Comparison of ENCODE assay signal across 13 mouse cellular contexts in genomic region chr10:75898039-75898564, GRCm38 (mm10). TPM values are rescaled to one million over a fixed set of nuclear protein-coding genes. Genes with fewer than 3 reads are reported as not detected.
A peak's percentile ranks its signal among the peaks of the same experiment; 100 is the strongest.
DNase-seq lines count a peak whose midpoint lies in the region; ATAC-seq and TF ChIP-seq lines count a peak whose summit lies in the region.
"Had no signal": no experiment of that assay in that cellular context is flagged by ENCODE, and none has a peak within 500 bp of the region (broad histone marks: within the 10 kb centered on the region; RNA-seq: fewer than 3 reads in every experiment).

No protein-coding gene starts in this region.

- peaks cover 8% of the 10 kb centered on the region for H3K4me1 ChIP-seq in cerebellum, adult 2 months (ENCODE audit: control insufficient read depth, insufficient read depth, low read length)
- peaks cover 24% of the 10 kb centered on the region for H3K4me1 ChIP-seq in heart, embryonic 16.5 days (ENCODE audit: control insufficient read depth, insufficient read depth, low read length)

- peak overlapping the region; percentile 48; the same call in 1 of the 2 replicates for H3K27ac ChIP-seq in cerebellum, adult 2 months (ENCODE audit: insufficient read depth, low read length)
- peak overlapping the region; percentile 91 for H3K27ac ChIP-seq in heart, embryonic 16.5 days (ENCODE audit: low read length)
- H3K27ac ChIP-seq: hindbrain, embryonic 12.5 days; liver, embryonic 14.5 days had no signal

- no peaks in the 10 kb centered on the region for H3K9me3 ChIP-seq in heart, embryonic 16.5 days (replicated peaks; ENCODE audit: control insufficient read depth, low read length)
- H3K9me3 ChIP-seq: hindbrain, embryonic 12.5 days had no signal

- no peak overlapping the region for H3K4me3 ChIP-seq in cerebellum, adult 2 months (replicated peaks; ENCODE audit: insufficient read depth, low read depth, low read length)
- no peak overlapping the region for H3K4me3 ChIP-seq in heart, embryonic 16.5 days (ENCODE audit: low read length)
- H3K4me3 ChIP-seq: hindbrain, embryonic 12.5 days had no signal

- no peak for TF ChIP-seq CTCF in cerebellum, adult 2 months (IDR thresholded peaks at IDR 0.05; ENCODE audit: borderline replicate concordance, insufficient read depth, low read depth, low read length)

- no peak overlapping the region for H3K4me2 ChIP-seq in heart, embryonic 16.5 days (ENCODE audit: low read depth, low read length)
- H3K4me2 ChIP-seq: hindbrain, embryonic 12.5 days; midbrain, embryonic 11.5 days had no signal

- no peak for DNase-seq in cerebellum, adult 2 months
- no peak for DNase-seq in cerebellum, postnatal 10 days
- DNase-seq in heart, postnatal 4 days: no peak
- peak; percentile 33 for DNase-seq in urinary bladder, postnatal 14 days (ENCODE audit: low spot score)
- no peak for DNase-seq in urinary bladder, postnatal 4 days (ENCODE audit: low spot score in 2 of 2)
- no peak for DNase-seq in c-Kit-positive CD71-positive TER-119-positive erythroid progenitor cells, embryonic 14.5 days (ENCODE audit: low spot score)
- no peak for DNase-seq in lung, adult 18-20 months

- no peak for TF ChIP-seq POLR2A in cerebellum, adult 2 months (IDR thresholded peaks at IDR 0.05; ENCODE audit: borderline replicate concordance, insufficient read depth, low read length)

- H3K9ac ChIP-seq in heart, embryonic 16.5 days (ENCODE audit: low read length): no peak overlapping the region
- H3K9ac ChIP-seq: hindbrain, embryonic 12.5 days; liver, embryonic 14.5 days had no signal

- WGBS in cerebellum, adult 2 months: 42% methylated on average over 6 of the region's 6 CpGs
- 77% methylated on average over 6 of the region's 6 CpGs for WGBS in heart, embryonic 16.5 days

- H3K36me3 ChIP-seq in heart, embryonic 16.5 days (ENCODE audit: control insufficient read depth, insufficient read depth): peaks cover 42% of the 10 kb centered on the region

- no peak for ATAC-seq in heart, embryonic 16.5 days (replicated peaks; ENCODE audit: extremely low read depth, insufficient read depth, low FRiP score)
- ATAC-seq: forebrain, embryonic 16.5 days had no signal

- no peaks in the 10 kb centered on the region for H3K27me3 ChIP-seq in cerebellum, adult 2 months (ENCODE audit: control insufficient read depth, insufficient read depth, low read length)
- no peaks in the 10 kb centered on the region for H3K27me3 ChIP-seq in heart, embryonic 16.5 days (ENCODE audit: control insufficient read depth, insufficient read depth, low read length)
- H3K27me3 ChIP-seq: hindbrain, embryonic 12.5 days had no signal

RNA-seq across cellular contexts. Expression of gene Derl3, which starts 4.9 kb away (rescaled TPM):
- polyA plus RNA-seq in cerebellum, adult 2 months (2012; rRNA removed): 3.4 TPM in 2 replicates
- polyA plus RNA-seq in heart, embryonic 16.5 days (2015; fragmentation: Nextera tagmentation; extraction: Ambion mirVana): 1.2 and 1.6 TPM in 2 replicates
- total RNA-seq in heart, postnatal 4 days (2021): under 1 TPM in 1 of 2 experiments, not detected in 1; 0.21 TPM
- total RNA-seq: common myeloid progenitor, adult 5-6 weeks had no signal

RNA-seq across cellular contexts. Expression of gene Smarcb1, which starts 23.3 kb away (rescaled TPM):
- 78.5 and 82.1 TPM in 2 replicates for polyA plus RNA-seq in cerebellum, adult 2 months (2012; rRNA removed)
- polyA plus RNA-seq in heart, embryonic 16.5 days (2015; fragmentation: Nextera tagmentation; extraction: Ambion mirVana): 112 and 114 TPM in 2 replicates
- 10 to 100 TPM; 54.2 to 56.5 TPM for total RNA-seq in heart, postnatal 4 days (2021)

RNA-seq across cellular contexts. Expression of gene Chchd10, which starts 34.8 kb away (rescaled TPM):
- polyA plus RNA-seq in cerebellum, adult 2 months (2012; rRNA removed): 567 and 609 TPM in 2 replicates
- 655 and 710 TPM in 2 replicates for polyA plus RNA-seq in heart, embryonic 16.5 days (2015; fragmentation: Nextera tagmentation; extraction: Ambion mirVana)
- 100 to 1,000 TPM; 882 to 898 TPM for total RNA-seq in heart, postnatal 4 days (2021)

RNA-seq across cellular contexts. Expression of gene Mif, which starts 38.1 kb away (rescaled TPM):
- polyA plus RNA-seq in cerebellum, adult 2 months (2012; rRNA removed): 1,309 and 1,339 TPM in 2 replicates
- polyA plus RNA-seq in heart, embryonic 16.5 days (2015; fragmentation: Nextera tagmentation; extraction: Ambion mirVana): 1,867 and 2,124 TPM in 2 replicates
- 100 to 1,000 TPM; 422 to 490 TPM for total RNA-seq in heart, postnatal 4 days (2021)

RNA-seq across cellular contexts. Expression of gene Mmp11, which starts 38.2 kb away (rescaled TPM):
- 2.3 and 3.0 TPM in 2 replicates for polyA plus RNA-seq in cerebellum, adult 2 months (2012; rRNA removed)
- 26.4 and 30.3 TPM in 2 replicates for polyA plus RNA-seq in heart, embryonic 16.5 days (2015; fragmentation: Nextera tagmentation; extraction: Ambion mirVana)
- 10 to 100 TPM in 1 of 2 experiments, 1 to 10 TPM in 1; 10.0 to 12.7 TPM for total RNA-seq in heart, postnatal 4 days (2021)
